Mouse (Mus musculus) small intestine, adult 2 months (tissue): Measurements from ENCODE around the gene Med13l.

Source experiments
- CTCF ChIP-seq: fragments of 200-500 bp; IDR thresholded peaks from 2 replicates; pipeline ENCODE4 v1.5.1; 2012; ENCODE audit warnings: low read depth, mild to moderate bottlenecking, control low read depth, inconsistent platforms, low read length, moderate library complexity, mixed read lengths; ENCODE audit not compliant: insufficient replicate concordance, insufficient read length; ENCODE audit errors: extremely low read depth
- POLR2A ChIP-seq: fragments of 200-500 bp; IDR thresholded peaks from 2 replicates; pipeline ENCODE4 v1.6.1; 2012; ENCODE audit warnings: low read depth, mild to moderate bottlenecking, control low read depth, inconsistent platforms, low read length, moderate library complexity

GRCm38 (mm10) chr5:118762499-118763185, 202.2 kb downstream of the Med13l start:
- no peak for TF ChIP-seq POLR2A
- no peak for TF ChIP-seq CTCF
